Mouse (Mus musculus): ENCODE results near the gene Tspan1. TPM values are rescaled to one million over a fixed set of nuclear protein-coding genes. Genes with fewer than 3 reads are reported as not detected.

The Tspan1 gene
- 0.06 TPM for polyA plus RNA-seq (2021)

DNA sequence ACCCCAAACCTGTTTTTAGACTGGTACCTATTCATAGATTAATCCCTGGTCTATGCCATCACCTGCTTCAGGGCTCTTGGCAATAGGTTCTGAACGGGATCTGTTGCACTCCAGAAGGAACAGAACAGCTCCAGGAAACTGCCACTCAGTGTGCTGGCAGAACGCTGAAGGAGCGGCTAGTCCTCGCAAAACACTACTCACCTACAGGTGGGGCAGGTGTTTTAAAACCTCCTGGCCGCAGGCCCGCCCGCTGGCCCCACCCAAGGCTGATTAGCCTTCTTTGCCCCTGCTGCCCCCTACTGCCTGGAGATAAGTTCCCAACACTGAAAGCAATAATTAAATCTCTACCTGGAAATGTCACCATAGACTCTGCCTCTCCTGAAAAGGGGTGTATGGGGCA is at the start of gene Tspan1:
Gene Tspan1, minus strand, starts transcription at position 198 of the 400 bp plus-strand sequence.
- ATAC-seq (no peak), DNase-seq (ENCODE audit: low read depth, low spot score) (no peak)
- POLR2A ChIA-PET = no interaction called here
- TF ChIP-seq CTCF (IDR thresholded peaks at IDR 0.05) = peak; percentile 19
- H3K27me3 ChIP-seq = no peaks in the 10 kb centered on the region
- CTCF ChIA-PET = interaction anchor here (0.8 kb wide), 1 partner anchor 29 kb away, joined by 3 read pairs; no protein-coding TSS in a partner anchor
- in situ Hi-C loops (cut with MboI; ENCODE audit: low pct_unique_long_range_greater_than_20kb) = no loop called here

DNA sequence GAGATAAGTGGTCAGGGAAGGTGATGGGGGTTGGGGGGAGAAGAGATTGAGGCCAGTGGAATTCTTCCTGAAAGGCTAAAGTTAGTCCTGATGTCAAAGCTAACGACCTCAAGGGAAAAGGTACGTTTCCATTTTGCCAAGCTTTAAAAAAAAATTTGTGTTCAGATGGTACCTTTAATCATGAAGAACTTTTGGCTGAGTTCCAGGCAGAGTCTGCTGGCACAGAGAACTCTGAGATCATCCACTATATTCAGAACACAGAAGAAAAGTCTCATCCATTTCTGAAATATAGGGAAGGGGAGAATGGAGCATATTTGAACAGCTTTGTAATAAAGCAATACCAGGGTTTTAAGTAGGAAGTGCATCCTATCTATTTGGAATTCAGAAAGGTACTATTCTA is 49.6 kb upstream of the Tspan1 start:
- H3K27me3 ChIP-seq = no peaks in the 10 kb centered on the region
- ChIA-PET CTCF (interaction anchor here (1.5 kb wide), 1 partner anchor 16 kb away, joined by 6 read pairs; no protein-coding TSS in a partner anchor), POLR2A (interaction anchor here (0.5 kb wide), 1 partner anchor 143 kb away, joined by 3 read pairs; no protein-coding TSS in a partner anchor)
- TF ChIP-seq CTCF (IDR thresholded peaks at IDR 0.05) = no peak
- in situ Hi-C loops (cut with MboI; ENCODE audit: low pct_unique_long_range_greater_than_20kb) = no loop called here
- ATAC-seq (no peak), DNase-seq (ENCODE audit: low read depth, low spot score) (no peak)

DNA sequence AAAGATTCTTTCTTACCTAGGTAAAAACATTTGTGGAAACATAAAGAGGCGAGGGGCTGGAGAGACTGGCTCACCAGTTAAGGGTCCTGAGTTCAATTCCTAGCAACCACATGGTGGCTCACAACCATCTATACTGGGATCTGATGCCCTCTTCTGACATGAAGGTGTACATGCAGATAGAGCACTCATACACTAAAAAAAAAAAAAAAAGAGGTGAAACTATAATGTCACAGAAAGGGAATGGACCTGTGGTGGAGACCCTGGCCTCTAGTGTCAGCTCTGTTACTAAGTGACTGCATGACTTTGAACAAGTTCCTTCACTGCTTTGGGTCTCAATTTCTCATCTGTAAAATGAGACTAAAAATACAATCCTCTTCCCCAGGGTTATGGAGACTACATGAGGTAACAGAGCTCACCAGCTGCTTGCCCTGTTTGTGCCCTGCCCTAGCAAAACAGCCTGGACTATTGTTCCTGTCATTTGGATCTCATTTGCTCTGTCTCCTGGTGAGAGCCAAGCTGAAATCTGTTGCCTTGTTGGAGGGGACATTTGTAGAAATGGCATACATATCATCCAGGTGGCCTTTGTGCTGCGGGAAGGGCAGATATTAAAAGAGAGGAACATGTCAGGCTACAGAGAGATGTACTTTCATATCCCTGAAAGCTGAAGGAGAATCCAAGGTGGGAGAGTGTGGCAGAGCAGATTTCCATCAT is 48.6 kb upstream of the Tspan1 start:
- CTCF ChIA-PET = interaction anchor here (1.5 kb wide), 1 partner anchor 15 kb away, joined by 6 read pairs; no protein-coding TSS in a partner anchor
- no peak for ATAC-seq
- in situ Hi-C loops (cut with MboI; ENCODE audit: low pct_unique_long_range_greater_than_20kb) = no loop called here
- no peak for TF ChIP-seq CTCF (IDR thresholded peaks at IDR 0.05)
- H3K27me3 ChIP-seq = no peaks in the 10 kb centered on the region
- no peak for DNase-seq (ENCODE audit: low read depth, low spot score)
- POLR2A ChIA-PET = interaction anchor here (0.5 kb wide), 1 partner anchor 142 kb away, joined by 3 read pairs; no protein-coding TSS in a partner anchor

DNA sequence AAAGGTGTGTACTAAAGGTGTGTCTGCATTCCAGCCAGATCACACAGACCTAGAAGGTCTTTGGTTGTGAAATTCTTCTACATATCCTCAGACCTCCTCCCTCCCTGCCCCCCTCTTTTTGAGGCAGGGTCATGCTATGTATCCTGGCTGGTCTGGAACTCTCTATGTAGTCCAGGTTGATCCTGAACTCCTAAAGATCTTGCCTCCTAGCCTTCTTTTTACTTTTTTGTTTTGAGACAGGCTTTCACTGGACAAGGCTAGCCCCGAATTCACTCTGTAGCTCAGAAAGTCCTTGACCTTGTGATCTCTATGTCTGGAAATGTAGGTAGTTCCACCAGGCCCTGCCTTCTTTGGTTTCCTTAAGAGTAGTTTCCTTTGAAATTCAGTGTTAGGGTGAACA is 41.5 kb upstream of the Tspan1 start:
- H3K27me3 ChIP-seq = no peaks in the 10 kb centered on the region
- ATAC-seq = no peak
- ChIA-PET CTCF (no interaction called here), POLR2A (no interaction called here)
- no peak for DNase-seq (ENCODE audit: low read depth, low spot score)
- TF ChIP-seq CTCF (IDR thresholded peaks at IDR 0.05) = no peak
- in situ Hi-C loops (cut with MboI; ENCODE audit: low pct_unique_long_range_greater_than_20kb) = no loop called here

DNA sequence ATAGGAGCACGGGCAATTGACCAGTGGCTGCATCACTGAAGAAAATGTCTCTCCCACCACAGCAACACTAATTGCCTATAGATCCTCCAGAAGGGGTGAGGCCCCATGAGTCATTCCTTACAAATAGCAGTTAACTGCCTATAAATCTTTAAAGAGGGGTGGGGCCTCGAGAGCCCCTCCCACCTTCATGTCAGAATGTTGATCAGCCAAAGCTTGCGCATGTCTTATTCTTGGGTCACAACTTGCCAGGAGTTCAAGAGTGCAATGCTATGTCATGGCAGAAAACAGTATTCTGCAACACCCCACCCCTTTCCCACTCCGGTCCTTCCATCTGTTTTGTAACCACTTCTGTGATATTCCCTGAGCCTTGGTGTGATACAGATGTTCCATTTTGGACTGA is 39.1 kb upstream of the Tspan1 start:
- ATAC-seq (no peak), DNase-seq (ENCODE audit: low read depth, low spot score) (no peak)
- ChIA-PET CTCF (no interaction called here), POLR2A (no interaction called here)
- no peak for TF ChIP-seq CTCF (IDR thresholded peaks at IDR 0.05)
- H3K27me3 ChIP-seq = no peaks in the 10 kb centered on the region
- in situ Hi-C loops (cut with MboI; ENCODE audit: low pct_unique_long_range_greater_than_20kb) = no loop called here

DNA sequence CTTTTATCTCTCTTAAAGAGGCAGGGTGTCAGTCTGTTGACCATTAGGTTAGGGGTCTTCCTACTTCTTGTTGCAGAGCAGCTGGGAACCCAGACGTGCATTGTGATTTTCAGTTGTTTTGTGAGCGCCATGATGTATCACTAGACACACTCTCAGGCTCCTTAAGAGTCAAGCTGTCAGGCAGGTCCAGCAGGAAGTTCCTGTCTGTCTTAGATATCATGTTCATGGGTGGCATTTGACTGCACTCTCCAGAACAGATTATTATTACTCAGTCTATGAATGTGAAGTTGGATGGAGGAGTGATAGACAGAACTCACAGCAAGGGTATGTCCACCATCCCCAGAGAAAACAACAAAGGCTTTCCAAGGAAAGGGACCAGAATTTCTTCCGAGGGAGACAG is 37.0 kb upstream of the Tspan1 start:
- ChIA-PET POLR2A (no interaction called here), CTCF (no interaction called here)
- ATAC-seq (no peak), DNase-seq (ENCODE audit: low read depth, low spot score) (no peak)
- no peak for TF ChIP-seq CTCF (IDR thresholded peaks at IDR 0.05)
- H3K27me3 ChIP-seq = no peaks in the 10 kb centered on the region
- in situ Hi-C loops (cut with MboI; ENCODE audit: low pct_unique_long_range_greater_than_20kb) = no loop called here

DNA sequence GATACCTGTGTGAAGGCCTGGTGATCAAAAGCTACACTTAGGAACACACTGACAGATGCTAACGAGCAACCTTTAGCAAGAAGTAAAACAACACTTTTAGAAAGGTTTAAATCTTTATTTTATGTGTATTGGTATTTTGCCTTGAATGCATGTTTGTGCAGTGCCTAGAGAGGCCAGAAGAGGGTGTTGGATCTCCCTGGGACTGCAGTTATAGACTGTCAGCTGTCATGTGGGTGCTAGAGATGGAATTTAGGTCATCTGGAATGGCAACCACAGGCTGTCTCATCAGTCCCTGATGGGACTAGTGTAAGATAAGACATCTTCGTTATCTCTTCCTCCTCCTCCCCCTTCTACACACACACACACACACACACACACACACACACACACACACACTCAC is 31.0 kb upstream of the Tspan1 start:
- CTCF ChIA-PET = no interaction called here
- in situ Hi-C loops (cut with MboI; ENCODE audit: low pct_unique_long_range_greater_than_20kb) = no loop called here

DNA sequence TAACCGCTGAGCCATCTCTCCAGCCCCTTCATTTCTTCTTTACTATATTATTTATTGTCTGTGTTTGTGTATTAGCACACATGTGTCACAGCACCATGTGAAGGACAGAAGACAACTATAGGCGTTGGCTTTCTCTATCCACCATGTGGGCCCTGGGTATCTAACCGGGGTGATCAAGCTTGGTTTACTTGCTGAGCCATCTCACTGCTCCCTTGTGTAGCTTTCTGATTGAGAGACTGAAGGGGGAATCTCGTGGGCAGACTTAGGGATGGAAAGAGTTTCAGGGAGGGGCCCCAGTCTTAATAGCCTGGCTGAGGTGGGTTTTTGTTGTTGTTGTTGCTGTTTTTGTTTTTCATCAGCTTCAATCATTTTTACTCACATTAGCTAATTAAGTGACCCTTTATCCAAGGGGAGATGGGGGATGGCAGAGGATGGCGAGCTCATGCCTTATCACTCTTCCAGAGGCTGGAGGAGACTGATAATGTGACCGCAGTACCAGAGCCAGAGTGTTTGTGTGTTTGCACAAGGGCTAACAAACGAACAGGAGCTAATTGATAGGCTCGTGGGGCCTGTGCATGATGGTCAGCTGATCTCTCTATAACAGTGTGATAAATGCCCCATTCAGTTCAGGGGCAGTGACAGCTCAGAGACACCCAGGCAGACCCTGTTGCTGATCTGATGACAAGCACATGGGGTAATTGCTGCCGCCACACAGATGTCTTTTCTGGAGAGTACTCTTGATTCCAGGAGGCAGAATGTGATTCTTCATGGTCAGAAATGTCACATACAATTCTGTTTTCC is 26.4 kb upstream of the Tspan1 start:
- CTCF ChIA-PET = interaction anchor here (1.1 kb wide), 1 partner anchor 17 kb away, joined by 3 read pairs; no protein-coding TSS in a partner anchor
- TF ChIP-seq CTCF (IDR thresholded peaks at IDR 0.05) = no peak
- in situ Hi-C loops (cut with MboI; ENCODE audit: low pct_unique_long_range_greater_than_20kb) = no loop called here
- no peak for DNase-seq (ENCODE audit: low read depth, low spot score)
- no peaks in the 10 kb centered on the region for H3K27me3 ChIP-seq
- ATAC-seq = no peak
- POLR2A ChIA-PET = interaction anchor here (0.6 kb wide), 1 partner anchor 283 kb away, joined by 3 read pairs; no protein-coding TSS in a partner anchor

More for the DNA sequence above, 31.0 kb upstream of the Tspan1 start:
- TF ChIP-seq CTCF (IDR thresholded peaks at IDR 0.05) = peak; percentile 49
- DNase-seq (ENCODE audit: low read depth, low spot score) (no peak), ATAC-seq (no peak)
- POLR2A ChIA-PET = interaction anchor here (0.6 kb wide), 1 partner anchor 262 kb away, joined by 3 read pairs; no protein-coding TSS in a partner anchor
- H3K27me3 ChIP-seq = no peaks in the 10 kb centered on the region

DNA sequence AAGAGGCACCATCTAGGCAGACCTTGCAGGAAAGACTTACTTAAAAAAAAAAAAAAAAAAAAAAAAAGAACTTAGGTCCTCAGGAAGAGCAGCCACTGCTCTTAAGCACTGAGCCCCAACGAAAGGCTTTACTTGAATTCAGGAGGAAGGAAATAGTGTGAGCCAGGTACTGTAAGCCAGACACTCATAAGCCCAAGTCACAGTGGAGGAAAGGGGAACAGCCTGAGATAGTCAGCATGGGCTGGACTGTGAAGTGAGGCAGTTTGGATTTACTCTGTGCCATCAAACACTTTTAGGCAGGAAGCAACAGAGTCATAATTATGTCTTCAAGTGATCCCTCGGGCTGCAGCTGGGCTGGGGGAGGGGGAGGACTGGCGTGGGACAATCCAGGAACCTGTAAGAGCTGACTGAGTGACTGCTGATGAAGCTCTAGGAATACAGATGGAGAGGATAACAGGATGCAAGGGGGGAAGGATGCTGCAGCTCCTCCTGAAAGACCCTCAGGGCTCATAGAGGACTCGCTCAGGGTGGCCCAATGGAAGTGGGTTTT is 25.0 kb upstream of the Tspan1 start:
- ATAC-seq (no peak), DNase-seq (ENCODE audit: low read depth, low spot score) (no peak)
- in situ Hi-C loops (cut with MboI; ENCODE audit: low pct_unique_long_range_greater_than_20kb) = no loop called here
- ChIA-PET POLR2A (no interaction called here), CTCF (no interaction called here)
- H3K27me3 ChIP-seq = no peaks in the 10 kb centered on the region
- no peak for TF ChIP-seq CTCF (IDR thresholded peaks at IDR 0.05)

DNA sequence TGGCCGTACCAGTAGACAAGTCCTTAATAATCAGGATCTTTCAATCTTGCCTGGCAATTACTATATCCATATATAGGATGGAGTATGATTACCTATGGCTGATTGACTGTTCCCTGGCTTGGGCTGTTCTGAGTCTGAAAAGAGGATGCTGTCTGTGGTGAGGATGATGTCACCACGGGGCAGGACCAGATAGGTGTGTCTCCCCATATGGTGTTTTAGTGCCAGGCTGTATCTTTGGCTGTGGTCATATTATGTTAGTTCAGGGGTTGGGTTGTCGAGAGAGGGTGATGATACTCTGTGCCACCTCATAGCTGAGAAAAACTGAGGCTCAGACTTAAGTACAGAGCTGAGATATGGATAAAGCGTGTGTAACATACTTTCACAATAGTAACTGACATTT is 17.7 kb upstream of the Tspan1 start:
- DNase-seq (ENCODE audit: low read depth, low spot score) = no peak
- CTCF ChIA-PET = interaction anchor here (1.3 kb wide), 1 partner anchor 15 kb away, joined by 3 read pairs; no protein-coding TSS in a partner anchor
- no peak for TF ChIP-seq CTCF (IDR thresholded peaks at IDR 0.05)
- in situ Hi-C loops (cut with MboI; ENCODE audit: low pct_unique_long_range_greater_than_20kb) = no loop called here
- H3K27me3 ChIP-seq = no peaks in the 10 kb centered on the region
- POLR2A ChIA-PET = no interaction called here
- ATAC-seq = no peak

DNA sequence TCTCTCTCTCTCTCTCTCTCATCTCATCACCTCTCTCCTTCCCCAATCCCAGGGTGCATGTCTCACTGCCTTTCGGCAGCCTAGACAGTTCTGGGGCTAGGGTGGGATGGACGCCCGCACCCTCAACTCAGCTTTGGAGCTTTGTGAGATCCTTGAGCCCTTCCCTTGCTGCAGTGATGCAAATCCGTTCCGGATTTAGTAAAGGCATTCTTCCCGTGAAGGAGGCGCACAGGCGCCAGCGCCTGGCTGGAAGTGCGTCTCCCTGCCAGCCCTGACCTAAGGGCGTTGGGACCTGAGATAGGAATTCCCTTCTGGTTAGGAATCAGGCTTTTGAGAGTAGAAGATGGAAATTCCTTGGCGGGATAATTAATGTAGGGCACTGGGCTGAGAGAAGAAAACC is 15.3 kb upstream of the Tspan1 start:
- DNase-seq (ENCODE audit: low read depth, low spot score) (no peak), ATAC-seq (no peak)
- TF ChIP-seq CTCF (IDR thresholded peaks at IDR 0.05) = no peak
- ChIA-PET POLR2A (no interaction called here), CTCF (no interaction called here)
- no peaks in the 10 kb centered on the region for H3K27me3 ChIP-seq
- in situ Hi-C loops (cut with MboI; ENCODE audit: low pct_unique_long_range_greater_than_20kb) = no loop called here

Measured in Patski (cell line).